In the genomic region with DNA sequence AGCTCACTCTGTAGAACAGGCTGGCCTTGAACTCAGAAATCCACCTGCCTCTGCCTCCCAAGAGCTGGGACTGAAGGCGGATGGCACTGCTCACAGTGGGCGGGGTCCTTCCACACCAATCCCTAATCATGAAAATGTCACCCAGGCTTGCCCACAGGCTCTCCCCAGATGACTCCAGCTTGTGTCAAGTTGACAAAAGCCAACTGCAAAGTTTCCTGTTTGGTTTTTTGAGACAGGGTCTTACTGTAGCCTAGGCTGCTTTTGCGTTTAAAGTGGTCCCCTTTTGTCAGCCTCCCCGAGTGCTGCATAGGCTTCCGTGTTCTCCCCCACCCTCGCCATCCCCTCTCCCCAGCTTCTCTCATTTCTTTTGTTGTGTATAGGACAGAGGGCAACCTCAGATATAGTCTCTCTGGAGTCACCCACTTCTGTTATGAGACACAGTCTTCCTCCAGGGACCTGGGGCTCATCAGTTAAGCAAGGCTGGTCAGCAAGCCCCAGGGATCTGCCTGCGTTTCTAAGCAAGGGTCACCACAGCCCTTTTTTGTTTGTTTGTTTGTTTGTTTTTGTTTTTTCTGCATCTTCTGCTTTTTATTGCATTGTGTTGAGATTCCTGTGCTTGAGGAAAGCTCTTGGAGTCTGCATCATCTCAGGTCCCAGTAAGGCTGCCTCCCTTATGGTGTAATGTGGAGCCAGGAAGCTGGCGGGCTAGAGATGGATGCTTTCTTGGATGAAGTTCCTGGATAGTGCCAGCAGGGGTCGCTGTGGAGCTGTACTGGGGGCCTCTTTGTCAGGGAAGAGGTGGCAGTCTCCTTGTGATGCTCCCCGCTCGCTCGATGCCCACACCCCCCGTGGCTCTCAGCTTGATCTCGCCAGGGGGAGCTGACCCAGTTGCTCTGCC, we compare ENCODE assay signal across 9 mouse cellular contexts. TPM values are rescaled to one million over a fixed set of nuclear protein-coding genes. Genes with fewer than 3 reads are reported as not detected.
DNase-seq lines count a peak whose midpoint lies in the region; ATAC-seq and TF ChIP-seq lines count a peak whose summit lies in the region.
"Had no signal": no experiment of that assay in that cellular context is flagged by ENCODE, and none has a peak within 500 bp of the region (broad histone marks: within the 10 kb centered on the region; RNA-seq: fewer than 3 reads in every experiment).

No protein-coding gene starts in this region.

- 0 out of 2 replicates have a peak overlapping the region, but pooled peaks have one; percentile 38 for H3K27ac ChIP-seq in forebrain, embryonic 12.5 days
- no peak overlapping the region for H3K27ac ChIP-seq in heart, postnatal 0 days (ENCODE audit: low read depth)
- H3K27ac ChIP-seq in liver, embryonic 14.5 days, result no peak overlapping the region
- peak overlapping the region; percentile 39; the same call in 1 of the 2 replicates for H3K27ac ChIP-seq in neural tube, embryonic 13.5 days (replicated peaks)
- no peak overlapping the region for H3K27ac ChIP-seq in stomach, postnatal 0 days (replicated peaks)

- TF ChIP-seq EP300 in heart, postnatal 0 days (IDR thresholded peaks at IDR 0.05; ENCODE audit: low read depth), result no peak
- no peak for TF ChIP-seq EP300 in liver, embryonic 14.5 days (IDR thresholded peaks at IDR 0.05; ENCODE audit: low read depth)
- TF ChIP-seq EP300 in stomach, postnatal 0 days (optimal IDR thresholded peaks at IDR 0.05), result no peak

- WGBS in forebrain, embryonic 12.5 days, result 38% methylated on average over 14 of the region's 14 CpGs
- 31% methylated on average over 14 of the region's 14 CpGs for WGBS in heart, postnatal 0 days
- WGBS in liver, embryonic 14.5 days (ENCODE audit: insufficient replicate concordance), result 29% methylated on average over 14 of the region's 14 CpGs
- 38% methylated on average over 14 of the region's 14 CpGs for WGBS in neural tube, embryonic 13.5 days
- WGBS in stomach, postnatal 0 days, result 31% methylated on average over 14 of the region's 14 CpGs

- H3K27me3 ChIP-seq in forebrain, embryonic 12.5 days, result 0 out of 2 replicates have a peak, but pooled peaks cover 5% of the 10 kb centered on the region
- peaks cover 15% of the 10 kb centered on the region; the same call in 1 of the 2 replicates for H3K27me3 ChIP-seq in heart, postnatal 0 days (ENCODE audit: control insufficient read depth, insufficient read depth, low read length)
- H3K27me3 ChIP-seq in liver, embryonic 14.5 days (ENCODE audit: control insufficient read depth, insufficient read depth, low read length), result no peaks in the 10 kb centered on the region
- 0 out of 2 replicates have a peak, but pooled peaks cover 6% of the 10 kb centered on the region for H3K27me3 ChIP-seq in neural tube, embryonic 13.5 days
- no peaks in the 10 kb centered on the region for H3K27me3 ChIP-seq in stomach, postnatal 0 days (ENCODE audit: control insufficient read depth, insufficient read depth, low read length)

- H3K4me1 ChIP-seq in forebrain, embryonic 12.5 days, result peaks cover 16% of the 10 kb centered on the region
- no peaks in the 10 kb centered on the region for H3K4me1 ChIP-seq in heart, postnatal 0 days (ENCODE audit: control insufficient read depth, insufficient read depth)
- H3K4me1 ChIP-seq in liver, embryonic 14.5 days (replicated peaks; ENCODE audit: control insufficient read depth in 2 of 2, insufficient read depth in 2 of 2, low read length in 1 of 2), result peaks cover 2 to 10% of the 10 kb centered on the region in 2 experiments; a peak in 3 of 4 replicates
- H3K4me1 ChIP-seq in neural tube, embryonic 13.5 days (replicated peaks), result peaks cover 25% of the 10 kb centered on the region
- no peaks in the 10 kb centered on the region; the same call in 1 of the 2 replicates for H3K4me1 ChIP-seq in stomach, postnatal 0 days (replicated peaks; ENCODE audit: control insufficient read depth, insufficient read depth)

- H3K4me3 ChIP-seq in forebrain, embryonic 12.5 days (replicated peaks), result peak overlapping the region; percentile 28
- H3K4me3 ChIP-seq in heart, postnatal 0 days (ENCODE audit: low read depth, low read length), result no peak overlapping the region
- no peak overlapping the region for H3K4me3 ChIP-seq in liver, embryonic 14.5 days (ENCODE audit: insufficient read depth in 1 of 2, low read depth in 2 of 2, low read length in 2 of 2)
- H3K4me3 ChIP-seq in neural tube, embryonic 13.5 days, result peak overlapping the region; percentile 23
- H3K4me3 ChIP-seq in stomach, postnatal 0 days (ENCODE audit: low read depth, low read length), result no peak overlapping the region
- H3K4me3 ChIP-seq: erythroblast, embryonic 14.5 days had no signal

- peak; percentile 88 for ATAC-seq in forebrain, embryonic 12.5 days (ENCODE audit: low FRiP score)
- peak; percentile 30; the same call in 1 of the 2 replicates for ATAC-seq in heart, postnatal 0 days (ENCODE audit: insufficient read depth, low read depth)
- no peak; the same call in 1 of the 2 replicates for ATAC-seq in liver, embryonic 14.5 days (ENCODE audit: insufficient read depth)
- peak; percentile 82 for ATAC-seq in neural tube, embryonic 13.5 days (ENCODE audit: low read depth)
- peak; percentile 36; the same call in 1 of the 2 replicates for ATAC-seq in stomach, postnatal 0 days (ENCODE audit: low FRiP score, low TSS enrichment)

- TF ChIP-seq CTCF in heart, postnatal 0 days (IDR thresholded peaks at IDR 0.05; ENCODE audit: low read depth), result peak; percentile 95
- peak; percentile 97 for TF ChIP-seq CTCF in liver, embryonic 14.5 days (IDR thresholded peaks at IDR 0.05; ENCODE audit: low read depth)
- TF ChIP-seq CTCF in stomach, postnatal 0 days (IDR thresholded peaks at IDR 0.05; ENCODE audit: low read depth), result peak; percentile 98

- peak overlapping the region; percentile 57 for H3K4me2 ChIP-seq in forebrain, embryonic 12.5 days
- no peak overlapping the region for H3K4me2 ChIP-seq in heart, postnatal 0 days (ENCODE audit: low read depth, low read length)
- H3K4me2 ChIP-seq in liver, embryonic 14.5 days (ENCODE audit: low read depth), result no peak overlapping the region
- peak overlapping the region; percentile 52 for H3K4me2 ChIP-seq in neural tube, embryonic 13.5 days
- H3K4me2 ChIP-seq in stomach, postnatal 0 days (replicated peaks; ENCODE audit: low read depth), result no peak overlapping the region

- peak; percentile 84 to 86 for DNase-seq in CD8-positive naive resting alpha-beta T cell, adult 2 months (ENCODE audit: low read depth in 2 of 2, low spot score in 2 of 2)
- peak; percentile 78 for DNase-seq in c-Kit-positive CD71-positive TER-119-positive erythroid progenitor cells, embryonic 14.5 days (ENCODE audit: low spot score)
- peak; percentile 84 for DNase-seq in heart, postnatal 0 days (ENCODE audit: low spot score)
- DNase-seq in kidney, postnatal 25 days, result peak; percentile 85 to 88
- DNase-seq in liver, embryonic 14.5 days (ENCODE audit: low read depth in 3 of 3, low spot score in 3 of 3), result peak in 2 of 3 experiments; percentile 55 to 64
- peak; percentile 91 for DNase-seq in stomach, postnatal 0 days (ENCODE audit: low spot score)

- H3K9me3 ChIP-seq in forebrain, embryonic 12.5 days, result no peaks in the 10 kb centered on the region
- H3K9me3 ChIP-seq in heart, postnatal 0 days (replicated peaks; ENCODE audit: control insufficient read depth, low read length), result no peaks in the 10 kb centered on the region
- H3K9me3 ChIP-seq in liver, embryonic 14.5 days (ENCODE audit: control insufficient read depth, low read length), result no peaks in the 10 kb centered on the region
- H3K9me3 ChIP-seq in neural tube, embryonic 13.5 days, result no peaks in the 10 kb centered on the region
- no peaks in the 10 kb centered on the region for H3K9me3 ChIP-seq in stomach, postnatal 0 days (ENCODE audit: control insufficient read depth, low read length)

- peak overlapping the region; percentile 59 for H3K9ac ChIP-seq in forebrain, embryonic 12.5 days
- H3K9ac ChIP-seq in heart, postnatal 0 days (replicated peaks; ENCODE audit: low read depth, low read length), result no peak overlapping the region
- H3K9ac ChIP-seq in liver, embryonic 14.5 days (replicated peaks), result no peak overlapping the region
- H3K9ac ChIP-seq in neural tube, embryonic 13.5 days, result peak overlapping the region; percentile 62
- H3K9ac ChIP-seq in stomach, postnatal 0 days (ENCODE audit: low read length), result no peak overlapping the region

- H3K36me3 ChIP-seq in forebrain, embryonic 12.5 days (replicated peaks), result no peaks in the 10 kb centered on the region
- no peaks in the 10 kb centered on the region for H3K36me3 ChIP-seq in heart, postnatal 0 days (replicated peaks; ENCODE audit: control insufficient read depth, insufficient read depth, low read length)
- H3K36me3 ChIP-seq in liver, embryonic 14.5 days (replicated peaks; ENCODE audit: control insufficient read depth, insufficient read depth, low read depth), result no peaks in the 10 kb centered on the region
- H3K36me3 ChIP-seq in neural tube, embryonic 13.5 days, result no peaks in the 10 kb centered on the region
- no peaks in the 10 kb centered on the region for H3K36me3 ChIP-seq in stomach, postnatal 0 days (ENCODE audit: control insufficient read depth, insufficient read depth, low read length)

RNA-seq across cellular contexts. Expression of a gene that starts 10.4 kb away (rescaled TPM):
- polyA plus RNA-seq in forebrain, embryonic 12.5 days (2016; fragmentation: Nextera tagmentation; extraction: Ambion mirVana), result 0.76 and 1.3 TPM in 2 replicates
- total RNA-seq in heart, postnatal 0 days (2014; rRNA removed; ENCODE audit: low replicate concordance), result not detected in 2 replicates
- polyA plus RNA-seq in heart, postnatal 0 days (2015; fragmentation: Nextera tagmentation; extraction: Ambion mirVana), result 2.5 and 2.6 TPM in 2 replicates
- polyA plus RNA-seq in liver, embryonic 14.5 days (2012; rRNA removed), result 0.11 and 0.14 TPM in 2 replicates
- polyA plus RNA-seq in liver, embryonic 14.5 days (2014; fragmentation: Nextera tagmentation; extraction: Ambion mirVana), result 0.19 and 0.20 TPM in 2 replicates
- 1.9 and 2.3 TPM in 2 replicates for polyA plus RNA-seq in neural tube, embryonic 13.5 days (2015; fragmentation: Nextera tagmentation; extraction: Ambion mirVana)
- 2.6 and 2.7 TPM in 2 replicates for polyA plus RNA-seq in stomach, postnatal 0 days (2015; fragmentation: Nextera tagmentation; extraction: Ambion mirVana)
- polyA plus RNA-seq: erythroblast, embryonic 14.5 days had no signal

RNA-seq across cellular contexts. Expression of a gene that starts 11.2 kb away (rescaled TPM):
- 4.2 and 4.3 TPM in 2 replicates for polyA plus RNA-seq in forebrain, embryonic 12.5 days (2016; fragmentation: Nextera tagmentation; extraction: Ambion mirVana)
- total RNA-seq in heart, postnatal 0 days (2014; rRNA removed; ENCODE audit: low replicate concordance), result 11.4 and 38.8 TPM in 2 replicates
- polyA plus RNA-seq in heart, postnatal 0 days (2015; fragmentation: Nextera tagmentation; extraction: Ambion mirVana), result 21.1 and 21.6 TPM in 2 replicates
- 0.41 and 0.64 TPM in 2 replicates for polyA plus RNA-seq in liver, embryonic 14.5 days (2012; rRNA removed)
- 0.44 and 0.81 TPM in 2 replicates for polyA plus RNA-seq in liver, embryonic 14.5 days (2014; fragmentation: Nextera tagmentation; extraction: Ambion mirVana)
- 16.1 and 17.2 TPM in 2 replicates for polyA plus RNA-seq in neural tube, embryonic 13.5 days (2015; fragmentation: Nextera tagmentation; extraction: Ambion mirVana)
- polyA plus RNA-seq in stomach, postnatal 0 days (2015; fragmentation: Nextera tagmentation; extraction: Ambion mirVana), result 22.1 and 22.2 TPM in 2 replicates

RNA-seq across cellular contexts. Expression of a gene that starts 16.1 kb away (rescaled TPM):
- 1.4 and 1.9 TPM in 2 replicates for polyA plus RNA-seq in forebrain, embryonic 12.5 days (2016; fragmentation: Nextera tagmentation; extraction: Ambion mirVana)
- 19.0 and 25.5 TPM in 2 replicates for total RNA-seq in heart, postnatal 0 days (2014; rRNA removed; ENCODE audit: low replicate concordance)
- 5.8 and 6.1 TPM in 2 replicates for polyA plus RNA-seq in heart, postnatal 0 days (2015; fragmentation: Nextera tagmentation; extraction: Ambion mirVana)
- 8.3 and 11.1 TPM in 2 replicates for polyA plus RNA-seq in liver, embryonic 14.5 days (2012; rRNA removed)
- 3.8 and 5.2 TPM in 2 replicates for polyA plus RNA-seq in liver, embryonic 14.5 days (2014; fragmentation: Nextera tagmentation; extraction: Ambion mirVana)
- 3.7 TPM in 2 replicates for polyA plus RNA-seq in neural tube, embryonic 13.5 days (2015; fragmentation: Nextera tagmentation; extraction: Ambion mirVana)
- polyA plus RNA-seq in stomach, postnatal 0 days (2015; fragmentation: Nextera tagmentation; extraction: Ambion mirVana), result 5.7 and 6.1 TPM in 2 replicates

RNA-seq across cellular contexts. Expression of a gene that starts 56.7 kb away (rescaled TPM):
- polyA plus RNA-seq in forebrain, embryonic 12.5 days (2016; fragmentation: Nextera tagmentation; extraction: Ambion mirVana), result 0.24 TPM in 1 of 2 replicates, not detected in the other
- total RNA-seq in heart, postnatal 0 days (2014; rRNA removed; ENCODE audit: low replicate concordance), result not detected in 2 replicates
- polyA plus RNA-seq in heart, postnatal 0 days (2015; fragmentation: Nextera tagmentation; extraction: Ambion mirVana), result not detected in 2 replicates
- polyA plus RNA-seq in liver, embryonic 14.5 days (2012; rRNA removed), result not detected in 2 replicates
- polyA plus RNA-seq in liver, embryonic 14.5 days (2014; fragmentation: Nextera tagmentation; extraction: Ambion mirVana), result not detected in 2 replicates
- 0.18 TPM in 1 of 2 replicates, not detected in the other for polyA plus RNA-seq in neural tube, embryonic 13.5 days (2015; fragmentation: Nextera tagmentation; extraction: Ambion mirVana)
- polyA plus RNA-seq in stomach, postnatal 0 days (2015; fragmentation: Nextera tagmentation; extraction: Ambion mirVana), result 0.10 TPM in 1 of 2 replicates, not detected in the other
- polyA plus RNA-seq: erythroblast, embryonic 14.5 days had no signal

Comparison
In these comparisons a context has a peak if more than half of its experiments do, and no peak if none do; other contexts are left out.
1. H3K27ac ChIP-seq: peak in forebrain, embryonic 12.5 days (single experiment) and neural tube, embryonic 13.5 days (single experiment); none in heart, postnatal 0 days (single experiment), liver, embryonic 14.5 days (single experiment) and stomach, postnatal 0 days (single experiment).
2. H3K4me2 ChIP-seq: peak in forebrain, embryonic 12.5 days (single experiment) and neural tube, embryonic 13.5 days (single experiment); none in heart, postnatal 0 days (single experiment), liver, embryonic 14.5 days (single experiment) and stomach, postnatal 0 days (single experiment).
3. H3K4me3 ChIP-seq: peak in forebrain, embryonic 12.5 days (single experiment) and neural tube, embryonic 13.5 days (single experiment); none in heart, postnatal 0 days (single experiment), liver, embryonic 14.5 days (0 of 2) and stomach, postnatal 0 days (single experiment).
4. H3K9ac ChIP-seq: peak in forebrain, embryonic 12.5 days (single experiment) and neural tube, embryonic 13.5 days (single experiment); none in heart, postnatal 0 days (single experiment), liver, embryonic 14.5 days (single experiment) and stomach, postnatal 0 days (single experiment).
5. Peak in every context shown above with its lines, with median percentiles within 50 percentile points of each other: DNase-seq and CTCF ChIP-seq.